Mouse (Mus musculus) bone marrow, adult 2 months (tissue): ENCODE results near the gene Cox8a.

Source experiments
- CTCF ChIP-seq: fragments of 200-500 bp; IDR thresholded peaks from 2 replicates; pipeline ENCODE4 v1.5.1; 2011; ENCODE audit warnings: low read length, control low read depth; ENCODE audit not compliant: control insufficient read depth, insufficient read depth
- POLR2A ChIP-seq: fragments of 200-500 bp; IDR thresholded peaks from 2 replicates; pipeline ENCODE4 v1.6.1; 2011; ENCODE audit warnings: low read depth, mild to moderate bottlenecking, control low read depth, low read length, borderline replicate concordance; ENCODE audit not compliant: control insufficient read depth

GRCm38 (mm10) chr19:7170916-7171315 lies 46.5 kb downstream of the Cox8a start:
- TF ChIP-seq CTCF = no peak
- no peak for TF ChIP-seq POLR2A
